Mouse (Mus musculus): ENCODE results near the gene Egfl8.

- TF ChIP-seq CTCF (IDR thresholded peaks at IDR 0.05; ENCODE audit: low read depth) (0 out of 2 replicates have a peak, but pooled peaks have one; percentile 11), EP300 (IDR thresholded peaks at IDR 0.05; ENCODE audit: low read depth) (no peak)
Observed at GRCm38 (mm10) chr17:34590154-34590987, 25.4 kb downstream of the Egfl8 start.

All from liver, embryonic 14.5 days (tissue).